Mouse (Mus musculus) thymus, adult 2 months (tissue): ENCODE measurements at regions not wholly inside any gene's neighbourhood (a gene's known extent, or its start where the extent isn't known, plus 50 kb on each side); places are given as distances from the start of the nearest gene placed in this dataset.

Experiments used
- CTCF ChIP-seq: fragments of 200-500 bp; IDR thresholded peaks from 2 replicates; pipeline ENCODE4 v1.5.1; 2012; ENCODE audit warnings: mild to moderate bottlenecking, control low read depth, low read length, moderate library complexity, borderline replicate concordance; ENCODE audit not compliant: control insufficient read depth, poor library complexity, insufficient read depth; ENCODE audit errors: extremely low read depth
- POLR2A ChIP-seq: fragments of 200-500 bp; IDR thresholded peaks from 2 replicates; pipeline ENCODE4 v1.6.1; 2012; ENCODE audit warnings: mild to moderate bottlenecking, low read length, control low read depth, moderate library complexity; ENCODE audit not compliant: control insufficient read depth, poor library complexity, insufficient read depth; ENCODE audit errors: extremely low read depth

DNA sequence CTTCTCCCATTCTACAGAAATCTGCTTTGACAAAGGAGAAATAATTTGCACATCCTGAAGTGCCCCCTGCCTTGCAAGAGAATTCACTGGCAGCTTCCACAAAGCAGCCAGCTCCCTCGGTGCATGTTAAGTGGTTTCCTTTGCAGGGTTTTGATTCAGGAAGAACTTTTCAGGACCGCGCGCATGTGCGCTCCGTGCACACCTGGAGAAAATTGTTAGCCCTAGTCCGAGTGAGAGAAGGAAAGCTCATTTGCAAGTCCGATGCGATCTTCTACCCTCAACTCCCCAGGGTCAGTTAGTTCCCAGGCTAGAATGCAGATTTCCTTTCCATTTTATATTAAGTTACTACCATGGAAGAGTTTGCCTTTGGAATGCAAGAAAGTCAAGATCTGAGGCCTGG lies 145.8 kb upstream of the Fstl4 start:
- TF ChIP-seq CTCF (no peak), POLR2A (no peak)
